Mouse (Mus musculus) forebrain, embryonic 11.5 days (tissue): ENCODE results near the gene Trappc3l. TPM values are rescaled to one million over a fixed set of nuclear protein-coding genes. Genes with fewer than 3 reads are reported as not detected.

Experiments
- ATAC-seq: fragments of 200-750 bp; cut with Nextera tagmentation; replicated peaks from 2 replicates; pipeline ENCODE4 v1.8.0; 2017; ENCODE audit warnings: moderate TSS enrichment; ENCODE audit not compliant: low FRiP score
- DNase-seq: peaks from one replicate; pipeline ENCODE4 v3.0.0-alpha.2; 2017; ENCODE audit warnings: low spot score
- H3K27ac ChIP-seq: fragments of 300-500 bp; sonication (generic); 2 replicates; pipeline ENCODE4 v1.5.1; 2014; ENCODE audit warnings: low read depth, low read length
- H3K27me3 ChIP-seq: fragments of 300-500 bp; sonication (generic); 2 replicates; pipeline ENCODE4 v1.6.1; 2014; ENCODE audit warnings: mild to moderate bottlenecking, low read length, mixed read lengths; ENCODE audit not compliant: control insufficient read depth, insufficient read depth
- H3K36me3 ChIP-seq: fragments of 300-500 bp; sonication (generic); 2 replicates; pipeline ENCODE4 v1.6.1; 2014; ENCODE audit warnings: mild to moderate bottlenecking, low read length, moderate library complexity, mixed read lengths; ENCODE audit not compliant: control insufficient read depth, insufficient read depth
- H3K4me1 ChIP-seq: fragments of 300-500 bp; sonication (generic); replicated peaks from 2 replicates; pipeline ENCODE4 v1.6.1; 2014; ENCODE audit warnings: low read length, mixed read lengths; ENCODE audit not compliant: control insufficient read depth, insufficient read depth
- H3K4me2 ChIP-seq: fragments of 300-500 bp; sonication (generic); 2 replicates; pipeline ENCODE4 v1.6.1; 2014; ENCODE audit warnings: low read depth, mild to moderate bottlenecking, low read length, moderate library complexity, mixed read lengths; ENCODE audit not compliant: severe bottlenecking
- H3K4me3 ChIP-seq: fragments of 300-500 bp; sonication (generic); 2 replicates; pipeline ENCODE4 v1.5.1; 2014; ENCODE audit warnings: low read depth, low read length
- H3K9ac ChIP-seq: fragments of 300-500 bp; sonication (generic); 2 replicates; pipeline ENCODE4 v1.6.1; 2014; ENCODE audit warnings: low read length
- H3K9me3 ChIP-seq: fragments of 300-500 bp; sonication (generic); 2 replicates; pipeline ENCODE4 v1.6.1; 2016; ENCODE audit warnings: low read length, mixed read lengths; ENCODE audit not compliant: control insufficient read depth
- WGBS: fragments of 180-500 bp; shearing (Covaris S2); extraction: QIAGEN DNeasy Blood & Tissue Kit; methylation state at CpG from one replicate; pipeline ENCODE4 v1.1.7; 2014; 5-methylcytosine and 5-hydroxymethylcytosine counted together
- polyA plus RNA-seq: library from polyadenylated mRNA; unstranded; fragments of >200 nt; fragmentation: Nextera tagmentation; extraction: Ambion mirVana; gene quantifications from 2 replicates; pipeline ENCODE4 v1.2.1, GENCODE M21; 2014

Gene Trappc3l
- polyA plus RNA-seq, 1 experiment from 2014 or later: not detected

GRCm38 (mm10) chr10:34074522-34075200 is 37.3 kb downstream of the Trappc3l start:
- Histone ChIP-seq H3K9me3 (no peaks in the 10 kb centered on the region), H3K27me3 (no peaks in the 10 kb centered on the region), H3K36me3 (no peaks in the 10 kb centered on the region), H3K9ac (no peak overlapping the region), H3K4me3 (no peak overlapping the region), H3K4me1 (no peaks in the 10 kb centered on the region), H3K27ac (no peak overlapping the region), H3K4me2 (no peak overlapping the region)
- ATAC-seq: no peak
- DNase-seq: no peak
- 90% methylated on average over 5 of the region's 5 CpGs for WGBS

- DNase-seq (no peak), ATAC-seq (no peak)
- Histone ChIP-seq H3K4me1 (no peaks in the 10 kb centered on the region), H3K27me3 (no peaks in the 10 kb centered on the region), H3K36me3 (no peaks in the 10 kb centered on the region), H3K27ac (no peak overlapping the region), H3K9me3 (no peaks in the 10 kb centered on the region), H3K9ac (no peak overlapping the region), H3K4me2 (no peak overlapping the region), H3K4me3 (no peak overlapping the region)
- WGBS: 100% methylated on average over 1 of the region's 1 CpGs
Observed at GRCm38 (mm10) chr10:34086514-34086913, 49.1 kb downstream of the Trappc3l start.

GRCm38 (mm10) chr10:34088515-34088914 is 51.1 kb downstream of the Trappc3l start:
- ATAC-seq (no peak), DNase-seq (no peak)
- H3K9me3 ChIP-seq: no peaks in the 10 kb centered on the region
- no peaks in the 10 kb centered on the region for H3K4me1 ChIP-seq
- no peak overlapping the region for H3K9ac ChIP-seq
- H3K4me3 ChIP-seq: no peak overlapping the region
- H3K27ac ChIP-seq: no peak overlapping the region
- no peak overlapping the region for H3K4me2 ChIP-seq
- WGBS: 85% methylated on average over 2 of the region's 2 CpGs
- H3K36me3 ChIP-seq: no peaks in the 10 kb centered on the region
- H3K27me3 ChIP-seq: no peaks in the 10 kb centered on the region

GRCm38 (mm10) chr10:34089517-34089916 is 52.1 kb downstream of the Trappc3l start:
- 80% methylated on average over 3 of the region's 3 CpGs for WGBS
- no peaks in the 10 kb centered on the region for H3K36me3 ChIP-seq
- no peak overlapping the region for H3K27ac ChIP-seq
- H3K9ac ChIP-seq: no peak overlapping the region
- no peak overlapping the region for H3K4me3 ChIP-seq
- no peak for ATAC-seq
- H3K4me1 ChIP-seq: no peaks in the 10 kb centered on the region
- H3K4me2 ChIP-seq: no peak overlapping the region
- H3K27me3 ChIP-seq: no peaks in the 10 kb centered on the region
- no peaks in the 10 kb centered on the region for H3K9me3 ChIP-seq
- DNase-seq: no peak

GRCm38 (mm10) chr10:34090481-34090880 is 53.1 kb downstream of the Trappc3l start:
- Histone ChIP-seq H3K4me3 (no peak overlapping the region), H3K27me3 (no peaks in the 10 kb centered on the region), H3K9me3 (no peaks in the 10 kb centered on the region), H3K9ac (no peak overlapping the region), H3K27ac (no peak overlapping the region), H3K36me3 (no peaks in the 10 kb centered on the region), H3K4me2 (no peak overlapping the region), H3K4me1 (no peaks in the 10 kb centered on the region)
- ATAC-seq: no peak
- 88% methylated on average over 1 of the region's 1 CpGs for WGBS
- DNase-seq: no peak

- H3K4me1 ChIP-seq: no peaks in the 10 kb centered on the region
- H3K4me2 ChIP-seq: no peak overlapping the region
- H3K27me3 ChIP-seq: no peaks in the 10 kb centered on the region
- H3K36me3 ChIP-seq: no peaks in the 10 kb centered on the region
- no peak for ATAC-seq
- 85% methylated on average over 5 of the region's 5 CpGs for WGBS
- DNase-seq: no peak
- H3K9me3 ChIP-seq: no peaks in the 10 kb centered on the region
- no peak overlapping the region for H3K9ac ChIP-seq
- H3K27ac ChIP-seq: no peak overlapping the region
- H3K4me3 ChIP-seq: no peak overlapping the region
Observed at GRCm38 (mm10) chr10:34091888-34092287, 54.5 kb downstream of the Trappc3l start.

- no peak overlapping the region for H3K4me2 ChIP-seq
- no peak overlapping the region for H3K4me3 ChIP-seq
- H3K9ac ChIP-seq: no peak overlapping the region
- H3K9me3 ChIP-seq: no peaks in the 10 kb centered on the region
- H3K4me1 ChIP-seq: no peaks in the 10 kb centered on the region
- ATAC-seq (no peak), DNase-seq (no peak)
- H3K27ac ChIP-seq: no peak overlapping the region
- H3K27me3 ChIP-seq: no peaks in the 10 kb centered on the region
- H3K36me3 ChIP-seq: no peaks in the 10 kb centered on the region
- WGBS: 81% methylated on average over 2 of the region's 2 CpGs
Observed at GRCm38 (mm10) chr10:34095147-34095546, 57.8 kb downstream of the Trappc3l start.

GRCm38 (mm10) chr10:34095964-34096363 is 58.6 kb downstream of the Trappc3l start:
- Histone ChIP-seq H3K27me3 (no peaks in the 10 kb centered on the region), H3K4me1 (no peaks in the 10 kb centered on the region), H3K9me3 (no peaks in the 10 kb centered on the region), H3K36me3 (no peaks in the 10 kb centered on the region), H3K4me2 (peak overlapping the region; percentile 32; the same call in 1 of the 2 replicates), H3K9ac (peak overlapping the region; percentile 20; the same call in 1 of the 2 replicates), H3K27ac (no peak overlapping the region), H3K4me3 (no peak overlapping the region)
- DNase-seq (peak; percentile 46), ATAC-seq (no peak)
- WGBS: 62% methylated on average over 12 of the region's 12 CpGs

- H3K27ac ChIP-seq: no peak within 1 kb of the TSS
- no peaks in the 10 kb centered on the region for H3K4me1 ChIP-seq
- no peaks in the 10 kb centered on the region for H3K36me3 ChIP-seq
- no peaks in the 10 kb centered on the region for H3K9me3 ChIP-seq
- H3K9ac ChIP-seq: peak within 1 kb of the TSS; percentile 20; the same call in 1 of the 2 replicates
- WGBS: 27% methylated on average over 9 of the region's 9 CpGs
- H3K27me3 ChIP-seq: no peaks in the 10 kb centered on the region
- H3K4me3 ChIP-seq: no peak within 1 kb of the TSS
- ATAC-seq (peak; percentile 46; the same call in 1 of the 2 replicates), DNase-seq (peak; percentile 48)
- peak within 1 kb of the TSS; percentile 32; the same call in 1 of the 2 replicates for H3K4me2 ChIP-seq
Observed at GRCm38 (mm10) chr10:34096418-34096883, 59.1 kb downstream of the Trappc3l start, which contains the start of gene Calhm5. Gene Calhm5 (minus strand): TSS chr10:34096519.
